Mouse (Mus musculus) limb, embryonic 14.5 days (tissue): ENCODE data around the gene Eya3. TPM values are rescaled to one million over a fixed set of nuclear protein-coding genes. Genes with fewer than 3 reads are reported as not detected.

Experiments used
- ATAC-seq: fragments of 200-750 bp; cut with Nextera tagmentation; 2 replicates; pipeline ENCODE4 v1.8.0; 2017; ENCODE audit warnings: low read depth, moderate number of reproducible peaks, moderate TSS enrichment; ENCODE audit not compliant: low FRiP score
- DNase-seq: peaks from one replicate; pipeline ENCODE4 v3.0.0-alpha.2; 2015; ENCODE audit warnings: low spot score
- H3K27ac ChIP-seq: fragments of 300-500 bp; sonication (generic); replicated peaks from 2 replicates; pipeline ENCODE4 v1.5.1; 2014; ENCODE audit warnings: low read depth, mild to moderate bottlenecking, low read length, moderate library complexity, mixed read lengths
- H3K27me3 ChIP-seq: fragments of 300-500 bp; sonication (generic); 2 replicates; pipeline ENCODE4 v1.6.1; 2014; ENCODE audit warnings: low read length, mixed read lengths; ENCODE audit not compliant: control insufficient read depth, insufficient read depth
- H3K36me3 ChIP-seq: fragments of 300-500 bp; sonication (generic); 2 replicates; pipeline ENCODE4 v1.6.1; 2014; ENCODE audit warnings: mild to moderate bottlenecking, low read length, moderate library complexity, mixed read lengths; ENCODE audit not compliant: control insufficient read depth, insufficient read depth
- H3K4me1 ChIP-seq: fragments of 300-500 bp; sonication (generic); 2 replicates; pipeline ENCODE4 v1.6.1; 2014; ENCODE audit warnings: antibody characterized with exemption, low read length, mixed read lengths; ENCODE audit not compliant: control insufficient read depth, insufficient read depth
- H3K4me2 ChIP-seq: fragments of 300-500 bp; sonication (generic); replicated peaks from 2 replicates; pipeline ENCODE4 v1.6.1; 2014; ENCODE audit warnings: low read depth, mild to moderate bottlenecking, low read length, moderate library complexity; ENCODE audit not compliant: severe bottlenecking
- H3K4me3 ChIP-seq: fragments of 300-500 bp; sonication (generic); replicated peaks from 2 replicates; pipeline ENCODE4 v1.5.1; 2014; ENCODE audit warnings: low read length
- H3K9ac ChIP-seq: fragments of 300-500 bp; sonication (generic); 2 replicates; pipeline ENCODE4 v1.6.1; 2014; ENCODE audit warnings: mild to moderate bottlenecking, low read depth, low read length, moderate library complexity; ENCODE audit not compliant: severe bottlenecking
- H3K9me3 ChIP-seq: fragments of 300-500 bp; sonication (generic); 2 replicates; pipeline ENCODE4 v1.6.1; 2016; ENCODE audit warnings: low read length; ENCODE audit not compliant: control insufficient read depth
- POLR2A ChIP-seq: fragments of 200-500 bp; IDR thresholded peaks from 2 replicates; pipeline ENCODE4 v1.8.0; 2012; ENCODE audit warnings: inconsistent platforms, mild to moderate bottlenecking, moderate library complexity, borderline replicate concordance; ENCODE audit not compliant: insufficient read depth, insufficient read length; ENCODE audit errors: extremely low read depth
- WGBS: fragments of 180-500 bp; shearing (Covaris S2); extraction: QIAGEN DNeasy Blood & Tissue Kit; methylation state at CpG from one replicate; pipeline ENCODE4 v1.1.7; 2014; 5-methylcytosine and 5-hydroxymethylcytosine counted together
- polyA plus RNA-seq, 2 experiments: library from polyadenylated mRNA; depleted of rRNA in 1 of 2; stranded (reverse) in 1 of 2; unstranded in 1 of 2; fragments of >200 nt; fragmentation: Nextera tagmentation in 1 of 2; extraction: Ambion mirVana in 1 of 2; gene quantifications; 2 replicates each; pipeline versions ENCODE4 v1.2.1 to v1.2.3; 2012 to 2014

Eya3 gene
- polyA plus RNA-seq, 2 experiments: 24.3 to 42.0 TPM

- peaks cover 61% of the 10 kb centered on the region for H3K36me3 ChIP-seq
- ATAC-seq (no peak), DNase-seq (no peak)
- no peak overlapping the region for H3K4me2 ChIP-seq
- no peaks in the 10 kb centered on the region for H3K9me3 ChIP-seq
- H3K4me3 ChIP-seq: no peak overlapping the region
- H3K9ac ChIP-seq: no peak overlapping the region
- H3K27ac ChIP-seq: no peak overlapping the region
- no peak for TF ChIP-seq POLR2A
- no peaks in the 10 kb centered on the region for H3K4me1 ChIP-seq
- WGBS: 88% methylated on average over 3 of the region's 3 CpGs
- H3K27me3 ChIP-seq: no peaks in the 10 kb centered on the region
These were observed 54.6 kb downstream of the Eya3 start for GRCm38 (mm10) chr4:132693366-132693765.

GRCm38 (mm10) chr4:132702076-132702475, 63.3 kb downstream of the Eya3 start:
- no peak for TF ChIP-seq POLR2A
- Histone ChIP-seq H3K4me3 (no peak overlapping the region), H3K4me1 (no peaks in the 10 kb centered on the region), H3K9ac (no peak overlapping the region), H3K4me2 (no peak overlapping the region), H3K27me3 (no peaks in the 10 kb centered on the region), H3K9me3 (no peaks in the 10 kb centered on the region), H3K36me3 (peaks cover 82% of the 10 kb centered on the region), H3K27ac (no peak overlapping the region)
- WGBS: 97% methylated on average over 5 of the region's 5 CpGs
- no peak for DNase-seq
- ATAC-seq: no peak

DNA sequence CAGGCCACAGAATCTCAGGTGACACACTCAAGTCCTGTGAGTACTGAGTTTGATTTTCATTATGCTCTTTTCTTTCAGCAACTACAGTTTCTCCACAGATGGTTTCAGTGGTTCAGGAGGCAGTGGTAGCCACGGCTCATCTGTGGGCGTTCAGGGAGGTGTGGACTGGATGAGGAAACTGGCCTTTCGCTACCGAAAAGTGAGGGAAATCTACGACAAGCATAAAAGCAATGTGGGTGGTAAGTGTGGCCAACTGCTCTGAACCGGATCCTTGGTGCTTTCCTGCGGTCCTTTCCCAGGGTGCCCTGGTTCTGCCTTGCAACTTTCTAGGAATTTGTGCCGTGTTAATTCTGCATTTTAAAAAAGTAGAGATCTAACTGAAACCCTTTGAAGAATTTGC, 68.1 kb downstream of the Eya3 start:
- H3K36me3 ChIP-seq: peaks cover 87% of the 10 kb centered on the region
- no peak for ATAC-seq
- TF ChIP-seq POLR2A: no peak
- H3K4me2 ChIP-seq: no peak overlapping the region
- no peak for DNase-seq
- H3K9ac ChIP-seq: no peak overlapping the region
- whole genome bisulfite sequencing: 93% methylated on average over 8 of the region's 8 CpGs
- no peak overlapping the region for H3K4me3 ChIP-seq
- no peaks in the 10 kb centered on the region for H3K27me3 ChIP-seq
- H3K9me3 ChIP-seq: no peaks in the 10 kb centered on the region
- H3K4me1 ChIP-seq: no peaks in the 10 kb centered on the region
- no peak overlapping the region for H3K27ac ChIP-seq

- Histone ChIP-seq H3K4me3 (no peak overlapping the region), H3K27me3 (no peaks in the 10 kb centered on the region), H3K36me3 (peaks cover 66% of the 10 kb centered on the region), H3K9me3 (no peaks in the 10 kb centered on the region), H3K4me2 (no peak overlapping the region), H3K4me1 (no peaks in the 10 kb centered on the region), H3K9ac (no peak overlapping the region), H3K27ac (no peak overlapping the region)
- no peak for TF ChIP-seq POLR2A
- DNase-seq (no peak), ATAC-seq (no peak)
- 93% methylated on average over 7 of the region's 7 CpGs for WGBS
These were observed 74.4 kb downstream of the Eya3 start for GRCm38 (mm10) chr4:132713181-132713580.

GRCm38 (mm10) chr4:132718251-132718650, 79.5 kb downstream of the Eya3 start:
- TF ChIP-seq POLR2A: no peak
- Histone ChIP-seq H3K9me3 (no peaks in the 10 kb centered on the region), H3K4me2 (no peak overlapping the region), H3K4me1 (no peaks in the 10 kb centered on the region), H3K36me3 (peaks cover 66% of the 10 kb centered on the region), H3K4me3 (no peak overlapping the region), H3K27me3 (no peaks in the 10 kb centered on the region), H3K27ac (no peak overlapping the region), H3K9ac (no peak overlapping the region)
- DNase-seq (no peak), ATAC-seq (no peak)
- WGBS: 97% methylated on average over 1 of the region's 1 CpGs

- Histone ChIP-seq H3K27ac (no peak overlapping the region), H3K9me3 (no peaks in the 10 kb centered on the region), H3K4me1 (peaks cover 6% of the 10 kb centered on the region; the same call in 1 of the 2 replicates), H3K4me3 (no peak overlapping the region), H3K9ac (0 out of 2 replicates have a peak overlapping the region, but pooled peaks have one; percentile 21), H3K27me3 (no peaks in the 10 kb centered on the region), H3K4me2 (no peak overlapping the region), H3K36me3 (peaks cover 31% of the 10 kb centered on the region)
- TF ChIP-seq POLR2A: no peak
- no peak for ATAC-seq
- DNase-seq: no peak
- 91% methylated on average over 8 of the region's 8 CpGs for WGBS
These were observed 89.4 kb downstream of the Eya3 start for GRCm38 (mm10) chr4:132728233-132728632.
